Mouse (Mus musculus) heart, adult 18-20 months (tissue): Measurements from ENCODE around the gene Hoxc6. TPM values are rescaled to one million over a fixed set of nuclear protein-coding genes. Genes with fewer than 3 reads are reported as not detected.
A peak's percentile ranks its signal among the peaks of the same experiment; 100 is the strongest.

Experiments used
- DNase-seq, 2 experiments: peaks; one replicate each; pipeline ENCODE4 v3.0.0; 2021 to 2022; ENCODE audit warnings: mixed read lengths in 1 of 2
- total RNA-seq, 2 experiments: library from RNA; stranded (reverse); gene quantifications; 2 replicates each; pipeline ENCODE4 v1.2.3; 2021

The Hoxc6 gene
- total RNA-seq, 2 experiments from 2014 or later, result 0.18 TPM; not detected in 1

DNA sequence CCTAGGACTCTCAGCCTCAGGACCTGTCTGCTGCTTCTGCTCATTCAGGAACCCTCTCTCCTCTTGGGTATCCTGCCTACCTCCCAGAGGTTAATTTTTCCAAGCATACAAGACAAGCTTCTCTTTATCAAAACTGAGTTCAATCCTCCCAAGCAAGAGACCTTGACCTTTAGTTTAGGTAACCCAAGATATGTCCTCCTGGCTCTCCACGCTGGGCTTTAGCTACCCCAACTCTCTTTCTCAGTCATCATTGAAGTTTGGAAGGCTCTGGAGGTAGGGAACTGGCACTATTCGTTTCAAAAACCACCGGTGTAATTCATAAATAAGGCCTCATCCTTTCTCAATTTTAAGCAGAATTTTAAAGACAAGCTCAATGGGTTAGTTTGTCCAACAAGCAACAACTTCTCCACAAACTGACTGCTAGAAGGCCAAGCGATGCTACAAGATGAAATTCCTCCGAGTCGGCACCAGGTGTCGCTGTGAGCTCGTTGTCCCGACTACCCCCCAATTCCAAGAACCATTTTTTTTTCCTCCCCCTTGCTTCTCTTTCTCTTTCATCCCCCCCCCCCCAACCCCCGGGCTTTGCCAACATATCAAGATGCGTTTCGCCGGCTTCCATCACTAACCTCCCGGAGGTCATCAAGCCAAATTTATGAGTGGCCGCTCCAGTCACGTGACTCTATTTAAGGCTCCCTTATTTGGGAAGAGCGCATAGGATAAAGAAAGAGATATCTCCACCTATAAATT lies 15.4 kb downstream of the Hoxc6 start:
- DNase-seq, result peak in 1 of 2 experiments; percentile 42

DNA sequence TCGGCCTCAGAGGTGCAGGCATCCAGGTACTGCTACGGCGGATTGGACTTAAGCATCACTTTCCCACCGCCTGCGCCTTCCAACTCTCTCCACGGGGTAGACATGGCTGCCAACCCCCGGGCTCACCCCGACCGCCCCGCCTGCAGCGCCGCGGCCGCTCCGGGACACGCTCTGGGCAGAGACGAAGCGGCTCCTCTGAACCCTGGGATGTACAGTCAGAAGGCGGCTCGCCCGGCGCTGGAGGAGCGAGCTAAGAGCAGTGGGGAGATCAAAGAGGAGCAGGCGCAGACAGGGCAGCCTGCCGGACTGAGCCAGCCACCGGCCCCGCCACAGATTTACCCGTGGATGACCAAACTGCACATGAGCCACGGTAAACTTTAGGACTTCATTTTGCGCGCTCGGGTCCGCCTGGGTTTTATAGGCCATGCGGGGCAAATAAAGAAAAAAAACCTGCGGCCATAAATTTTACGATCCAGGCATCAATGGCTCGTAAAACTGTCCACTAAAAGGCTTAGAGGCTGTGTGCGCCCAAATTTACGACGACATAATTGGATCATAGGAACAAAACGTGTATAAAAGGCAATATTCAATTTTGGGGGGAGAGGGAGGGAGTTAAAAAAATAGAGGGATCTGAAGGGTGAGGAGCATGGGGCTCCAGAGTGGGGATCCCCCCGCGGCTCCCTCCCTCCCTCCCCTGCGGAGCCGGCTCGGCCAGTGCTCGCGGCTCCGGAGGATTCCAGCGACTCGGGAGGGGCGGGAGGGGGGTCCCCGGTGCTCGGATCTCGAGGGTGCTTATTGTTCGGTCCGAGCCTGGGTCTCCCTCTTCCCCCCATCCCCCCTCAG lies 16.3 kb downstream of the Hoxc6 start:
- no peak for DNase-seq

GRCm38 (mm10) chr15:103015009-103015399 lies 16.9 kb downstream of the Hoxc6 start:
- peak in 1 of 2 experiments; percentile 11 for DNase-seq

- no peak for DNase-seq
Measured at GRCm38 (mm10) chr15:103015406-103016166, 17.5 kb downstream of the Hoxc6 start.

- DNase-seq, result no peak
Measured at GRCm38 (mm10) chr15:103018636-103019035, 20.6 kb downstream of the Hoxc6 start, which contains the start of gene Hoxc4. TSS of gene Hoxc4 (plus strand) at chr15:103018934.

- DNase-seq, result no peak
Measured at GRCm38 (mm10) chr15:103020899-103021418, 22.9 kb downstream of the Hoxc6 start.

- DNase-seq, result no peak
Measured at GRCm38 (mm10) chr15:103021544-103021943, 23.5 kb downstream of the Hoxc6 start.

GRCm38 (mm10) chr15:103024131-103024530 lies 26.1 kb downstream of the Hoxc6 start:
- DNase-seq, result no peak

GRCm38 (mm10) chr15:103027266-103028235 lies 29.5 kb downstream of the Hoxc6 start:
- DNase-seq, result peak in 1 of 2 experiments; percentile 6

DNA sequence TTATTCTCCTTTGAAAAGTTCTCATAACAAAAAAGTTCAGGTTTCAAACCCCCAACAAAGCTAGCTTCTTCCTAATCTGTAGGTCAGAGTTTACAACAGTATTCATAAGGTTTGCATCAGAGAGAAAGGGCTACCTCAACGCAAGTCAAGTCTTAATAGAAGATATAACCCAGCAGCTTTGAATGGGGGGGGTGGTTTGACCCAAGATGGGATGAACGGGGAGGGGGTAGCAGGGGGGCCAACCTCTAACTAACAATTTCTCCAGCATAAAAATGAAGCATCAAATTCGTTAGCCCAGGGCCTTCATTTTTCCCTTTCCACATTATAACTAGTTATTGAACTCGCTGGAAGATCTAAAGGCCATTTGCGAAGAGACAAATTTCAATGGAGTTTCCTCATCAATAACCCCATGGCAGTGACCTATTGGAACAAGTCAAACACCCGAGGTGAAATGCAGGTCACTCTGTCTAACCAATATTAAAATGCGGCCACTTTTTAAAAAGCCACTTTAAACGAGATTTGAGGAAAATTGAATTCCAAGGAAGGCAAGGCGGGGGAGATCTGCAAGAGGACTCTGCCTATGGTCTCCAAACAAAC lies 31.0 kb downstream of the Hoxc6 start:
- no peak for DNase-seq

GRCm38 (mm10) chr15:103030142-103030541 lies 32.1 kb downstream of the Hoxc6 start:
- DNase-seq, result no peak

- DNase-seq, result no peak
Measured at GRCm38 (mm10) chr15:103032167-103032566, 34.1 kb downstream of the Hoxc6 start.

DNA sequence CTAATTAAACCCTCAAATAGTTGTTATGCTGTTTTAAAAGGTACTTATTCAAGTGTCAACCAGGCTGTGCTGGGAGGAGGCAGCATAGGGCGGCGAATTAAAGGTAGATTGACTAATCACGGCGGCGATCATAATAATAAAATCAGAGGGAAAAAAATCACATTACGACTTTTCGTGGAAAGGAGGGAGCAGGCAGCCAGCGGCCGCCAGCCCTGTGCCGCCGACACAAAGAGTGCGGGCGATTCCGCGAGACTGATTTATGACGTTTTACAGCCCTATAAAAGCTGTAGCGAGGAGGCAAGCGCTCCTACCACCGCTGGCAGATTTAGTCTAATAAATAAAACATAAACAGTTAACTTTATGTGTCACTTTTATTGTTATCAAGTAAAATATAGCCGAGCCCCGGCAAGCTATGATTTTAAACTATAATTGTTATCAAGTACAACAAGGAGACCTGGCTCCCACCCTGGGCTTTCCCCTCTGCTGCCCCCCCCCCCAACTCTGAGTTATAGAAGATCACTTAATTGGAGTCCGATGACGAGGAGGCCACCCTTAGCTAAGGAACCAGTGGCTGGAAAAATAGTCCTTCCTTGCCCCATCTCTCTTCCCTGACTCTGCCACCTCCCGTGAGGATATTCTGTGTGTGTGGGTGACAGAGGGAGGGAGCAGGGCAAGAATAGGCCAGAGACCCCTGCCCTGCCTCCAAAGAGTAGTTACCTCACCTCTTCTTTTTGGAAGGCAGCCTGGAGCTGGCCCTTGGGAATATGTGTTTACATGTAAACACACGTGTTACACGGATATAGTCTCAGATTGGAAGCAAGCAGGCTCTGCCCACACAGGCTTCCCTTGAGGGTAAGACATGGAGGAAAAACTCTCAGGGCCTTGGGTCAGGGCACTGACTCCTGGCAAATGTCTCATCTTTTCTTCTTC lies 34.9 kb downstream of the Hoxc6 start:
- no peak for DNase-seq

- no peak for DNase-seq
Measured at GRCm38 (mm10) chr15:103034043-103034806, 36.2 kb downstream of the Hoxc6 start.

DNA sequence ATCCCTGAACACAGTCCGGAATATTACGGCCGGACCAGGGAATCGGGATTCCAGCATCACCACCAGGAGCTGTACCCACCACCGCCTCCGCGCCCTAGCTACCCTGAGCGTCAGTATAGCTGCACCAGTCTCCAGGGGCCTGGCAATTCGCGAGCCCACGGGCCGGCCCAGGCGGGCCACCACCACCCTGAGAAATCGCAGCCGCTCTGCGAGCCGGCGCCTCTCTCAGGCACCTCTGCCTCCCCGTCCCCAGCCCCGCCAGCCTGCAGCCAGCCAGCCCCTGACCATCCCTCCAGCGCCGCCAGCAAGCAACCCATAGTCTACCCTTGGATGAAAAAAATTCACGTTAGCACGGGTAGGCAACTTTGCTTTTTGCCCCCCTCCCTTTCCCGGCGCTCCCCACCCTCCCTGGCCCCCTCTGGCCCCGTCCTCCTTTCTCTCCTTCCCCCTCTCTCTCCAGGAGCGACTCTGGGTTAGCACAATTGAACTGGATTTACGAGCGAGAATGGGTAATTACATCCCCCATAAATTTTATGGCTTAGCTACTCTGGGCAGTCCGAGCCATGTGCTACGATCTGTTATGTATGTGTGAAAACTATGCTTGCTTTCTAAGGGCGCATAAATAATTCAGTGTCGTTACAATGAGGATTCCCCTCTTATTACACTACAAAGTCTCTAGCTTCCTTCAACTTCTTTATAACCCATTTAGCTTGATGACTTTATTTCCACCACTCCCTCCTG lies 36.9 kb downstream of the Hoxc6 start:
- DNase-seq, result peak in 1 of 2 experiments; percentile 7

DNA sequence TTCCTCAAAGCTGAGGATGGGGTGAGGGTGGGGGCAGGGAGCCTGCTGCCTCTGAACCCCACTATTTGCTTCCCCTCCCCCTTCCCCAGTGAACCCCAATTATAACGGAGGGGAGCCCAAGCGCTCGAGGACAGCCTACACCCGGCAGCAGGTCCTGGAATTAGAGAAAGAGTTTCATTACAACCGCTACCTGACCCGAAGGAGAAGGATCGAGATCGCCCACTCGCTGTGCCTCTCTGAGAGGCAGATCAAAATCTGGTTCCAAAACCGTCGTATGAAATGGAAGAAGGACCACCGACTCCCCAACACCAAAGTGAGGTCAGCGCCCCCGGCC lies 37.5 kb downstream of the Hoxc6 start:
- DNase-seq, result no peak

GRCm38 (mm10) chr15:103037579-103037978 lies 39.5 kb downstream of the Hoxc6 start:
- DNase-seq, result no peak
